Mouse (Mus musculus) large intestine, adult 2 months (tissue): ENCODE data around the gene Msx3. TPM values are rescaled to one million over a fixed set of nuclear protein-coding genes. Genes with fewer than 3 reads are reported as not detected.

Experiments used
- DNase-seq: peaks from one replicate; pipeline ENCODE4 v3.0.0-alpha.2; 2012; ENCODE audit warnings: low read depth, low spot score
- WGBS: fragments of 180-500 bp; shearing (Covaris S2); methylation state at CpG from one replicate; pipeline ENCODE4 v1.1.7; 2018; 5-methylcytosine and 5-hydroxymethylcytosine counted together
- polyA plus RNA-seq: library from polyadenylated mRNA; depleted of rRNA; stranded (reverse); fragments of >200 nt; gene quantifications from 2 replicates; pipeline ENCODE4 v1.2.3, GENCODE M21; 2012

Gene Msx3
- polyA plus RNA-seq, 1 experiment = not detected

DNA sequence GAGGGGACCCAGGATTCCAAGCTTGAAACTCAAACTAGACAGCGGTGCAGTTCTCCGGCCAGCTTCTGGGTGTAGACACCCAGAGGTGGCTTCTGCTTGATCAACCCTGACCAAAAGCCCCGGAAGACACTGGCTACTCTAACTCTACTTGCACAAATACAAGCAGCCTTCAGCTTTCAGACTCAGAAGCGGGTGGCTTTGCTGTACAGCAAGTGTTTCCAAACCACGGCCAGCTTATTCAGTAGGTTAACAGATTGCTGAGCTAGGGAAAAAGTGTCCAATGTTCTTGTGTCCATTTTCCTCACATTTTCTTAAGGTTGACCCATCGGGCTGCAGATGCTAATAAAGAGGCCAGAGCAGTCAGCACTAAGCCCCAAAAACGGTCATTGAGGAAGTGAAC is 9.6 kb upstream of the Msx3 start:
- DNase-seq = no peak
- 43% methylated on average over 7 of the region's 7 CpGs for WGBS

DNA sequence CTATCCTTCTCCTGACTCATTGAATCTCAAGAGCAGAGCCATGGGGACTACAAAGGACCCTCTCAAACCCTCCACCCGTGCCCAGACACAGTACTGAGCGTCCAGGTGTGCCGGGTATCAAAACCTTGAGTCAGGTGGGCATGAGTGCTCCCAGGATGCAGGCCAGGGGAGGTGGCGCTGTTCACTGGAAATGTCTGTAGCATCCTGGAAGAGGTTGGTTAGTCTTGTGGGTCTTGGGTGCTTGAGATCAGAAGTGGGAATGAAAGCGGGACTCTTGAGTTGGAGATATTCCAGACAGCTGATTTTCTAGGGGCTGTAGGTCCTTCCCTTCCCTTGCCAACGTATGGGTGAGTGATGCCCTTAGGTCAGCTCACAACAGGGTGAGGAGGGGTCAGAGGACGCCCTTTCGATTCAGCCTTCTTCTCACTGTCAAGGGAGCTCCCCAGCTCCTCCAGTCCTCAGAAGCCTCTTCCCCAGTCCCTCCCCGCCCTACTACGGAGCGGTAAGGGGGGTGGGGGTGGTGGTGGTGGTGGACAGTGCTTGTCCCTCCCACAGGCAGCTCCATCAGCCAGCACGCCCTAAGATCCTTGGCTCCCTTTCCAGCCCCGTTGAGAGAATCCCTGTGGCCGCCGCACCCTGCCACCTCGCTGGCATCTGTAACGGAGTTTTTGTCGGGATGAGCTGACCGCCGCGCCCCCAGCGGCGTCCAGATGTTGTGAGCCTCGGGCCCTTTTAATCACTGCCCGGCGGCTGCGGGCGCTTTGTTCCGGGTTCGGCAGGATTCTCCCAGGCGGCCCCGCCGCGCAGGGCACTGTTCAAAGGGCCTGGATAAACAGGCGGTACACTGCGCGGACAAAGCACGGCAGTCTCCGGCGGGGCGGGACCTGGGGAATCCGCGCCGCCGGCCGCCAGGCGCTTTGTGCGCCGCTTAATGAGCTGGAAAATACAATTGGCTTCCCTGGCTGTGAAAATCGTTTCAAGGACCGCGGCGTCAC is 8.8 kb upstream of the Msx3 start:
- WGBS = 6% methylated on average over 53 of the region's 53 CpGs

DNA sequence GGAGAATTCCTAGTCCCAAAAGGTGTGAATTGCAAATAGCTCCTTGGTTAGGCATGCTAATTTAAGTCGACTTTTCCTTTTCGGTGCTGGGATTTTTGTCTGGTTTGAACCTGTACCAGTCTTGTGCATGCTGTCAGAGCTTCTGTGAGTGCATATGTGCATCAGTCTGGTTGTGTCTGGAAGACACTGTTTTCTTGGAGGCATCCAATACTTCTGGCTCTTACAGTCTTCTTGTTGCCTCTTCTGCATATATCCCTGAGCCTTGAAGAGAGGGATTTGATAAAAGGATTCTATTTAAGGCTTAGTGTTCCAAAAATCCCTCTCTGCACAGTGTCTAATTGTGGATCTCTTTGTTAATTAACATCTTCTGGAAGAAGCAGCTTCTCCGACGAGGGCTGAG is 5.2 kb upstream of the Msx3 start:
- 80% methylated on average over 4 of the region's 4 CpGs for WGBS
- DNase-seq = no peak

More for the DNA sequence above, 8.8 kb upstream of the Msx3 start:
- DNase-seq = no peak

DNA sequence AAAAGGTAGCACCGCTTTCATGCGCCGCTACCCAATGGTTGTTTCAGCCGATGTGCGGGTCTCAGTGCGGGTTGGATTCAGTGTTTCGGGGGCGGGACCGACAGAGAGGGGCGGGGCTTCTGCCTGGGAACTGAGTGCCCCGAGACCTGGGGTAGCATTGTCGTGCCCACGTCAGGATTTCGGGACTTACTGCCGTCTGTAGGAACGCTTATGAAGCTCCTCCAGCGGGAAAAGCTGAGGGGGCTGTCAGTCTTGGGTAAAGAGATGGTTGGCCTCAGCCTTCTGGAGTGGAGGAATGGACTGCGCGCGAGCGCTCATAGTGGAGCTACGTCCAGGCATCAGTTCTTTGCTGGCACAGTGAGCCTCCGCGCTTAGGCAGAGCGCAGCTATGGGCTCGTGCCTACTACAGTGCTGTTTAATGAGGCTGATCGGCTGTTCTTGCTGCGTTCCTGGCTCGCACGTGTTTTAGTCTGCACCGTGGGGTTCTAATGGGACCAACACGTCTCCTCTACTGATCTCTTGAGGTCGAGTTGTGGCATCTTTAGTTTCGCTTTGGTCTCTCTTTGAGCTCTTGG is 313 bp upstream of the Msx3 start:
- WGBS = under 1% methylated on average over 34 of the region's 34 CpGs
- no peak for DNase-seq

DNA sequence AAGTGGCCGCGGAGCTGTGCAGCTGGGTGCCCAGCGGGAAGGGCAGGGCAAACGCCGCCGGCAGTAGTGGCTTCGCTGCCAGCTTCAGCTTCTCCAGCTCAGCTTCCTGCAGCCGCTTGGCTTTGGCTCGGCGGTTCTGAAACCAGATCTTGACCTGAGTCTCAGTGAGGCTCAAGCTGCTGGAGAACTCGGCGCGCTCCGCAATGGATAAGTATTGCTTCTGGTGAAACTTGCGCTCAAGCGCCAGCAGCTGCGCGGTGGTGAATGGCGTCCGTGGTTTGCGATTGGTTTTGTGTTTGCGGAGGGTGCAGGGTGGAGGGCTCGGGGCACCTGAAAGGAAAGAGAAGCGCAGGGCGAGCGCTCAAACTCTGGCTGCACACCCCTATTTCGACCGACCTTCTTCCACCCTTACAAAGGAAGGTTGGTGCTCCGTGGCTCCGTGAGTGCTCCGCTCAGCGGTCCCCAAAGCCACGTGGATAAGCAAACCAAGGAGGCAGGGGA is 1.0 kb downstream of the Msx3 start:
- WGBS = 1% methylated on average over 33 of the region's 33 CpGs
- no peak for DNase-seq

DNA sequence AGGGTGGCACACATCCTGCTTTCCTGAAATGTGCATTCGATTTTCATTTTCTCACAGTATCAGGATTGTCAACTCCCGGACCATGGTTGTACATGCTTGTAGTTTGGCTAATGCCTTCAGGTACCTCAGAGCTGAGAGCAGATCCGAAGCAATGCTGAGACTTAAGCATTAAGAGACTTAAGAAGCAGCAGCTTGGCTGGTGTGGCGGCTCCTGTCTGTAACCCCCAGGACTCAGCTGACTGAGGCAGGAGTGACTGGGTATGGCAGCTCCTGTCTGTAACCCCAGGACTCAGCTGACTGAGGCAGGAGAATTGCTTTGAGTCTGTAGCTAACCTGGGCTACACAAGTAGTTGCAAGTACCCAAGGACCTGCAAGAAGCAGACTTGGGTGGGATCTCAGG is 3.3 kb downstream of the Msx3 start:
- DNase-seq = no peak
- 75% methylated on average over 4 of the region's 4 CpGs for WGBS

DNA sequence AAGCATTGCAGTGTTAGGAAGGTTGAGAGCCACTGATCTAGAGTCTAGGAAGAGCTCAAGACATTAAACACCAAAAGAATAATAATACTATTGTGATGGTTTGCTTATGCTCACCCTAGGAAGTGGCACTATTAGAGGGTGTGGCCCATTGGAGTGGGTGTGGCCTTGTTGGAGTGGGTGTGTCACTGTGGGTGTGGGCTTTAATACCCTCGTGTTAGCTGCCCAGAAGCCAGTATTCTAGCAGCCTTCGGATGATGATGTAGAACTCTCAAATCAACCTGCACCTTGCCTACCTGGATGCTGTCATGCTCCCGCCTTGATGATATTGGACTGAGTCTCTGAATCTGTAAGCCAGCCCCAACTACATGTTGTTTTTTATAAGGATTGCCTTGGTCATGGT is 6.2 kb downstream of the Msx3 start:
- 46% methylated on average over 3 of the region's 3 CpGs for WGBS
- no peak for DNase-seq

DNA sequence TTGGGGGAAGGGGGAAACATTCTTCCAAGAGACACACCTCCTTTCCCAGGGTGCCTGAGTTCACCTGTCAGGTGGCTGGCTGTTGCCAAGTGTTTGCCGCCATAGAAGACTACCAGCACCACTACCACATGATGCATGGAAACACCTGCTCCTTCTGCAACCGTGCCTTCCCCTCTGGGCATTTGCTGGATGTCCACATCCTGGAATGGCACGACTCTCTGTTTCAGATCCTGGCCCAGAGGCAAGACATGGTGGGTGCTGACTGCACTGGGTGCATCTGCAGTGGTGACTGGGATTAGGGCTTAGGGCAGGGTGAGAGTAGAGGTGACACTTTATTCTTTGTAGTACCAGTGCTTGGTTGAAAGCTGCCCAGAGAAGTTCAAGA is 11.7 kb downstream of the Msx3 start:
- 26% methylated on average over 3 of the region's 3 CpGs for whole genome bisulfite sequencing
- no peak for DNase-seq

DNA sequence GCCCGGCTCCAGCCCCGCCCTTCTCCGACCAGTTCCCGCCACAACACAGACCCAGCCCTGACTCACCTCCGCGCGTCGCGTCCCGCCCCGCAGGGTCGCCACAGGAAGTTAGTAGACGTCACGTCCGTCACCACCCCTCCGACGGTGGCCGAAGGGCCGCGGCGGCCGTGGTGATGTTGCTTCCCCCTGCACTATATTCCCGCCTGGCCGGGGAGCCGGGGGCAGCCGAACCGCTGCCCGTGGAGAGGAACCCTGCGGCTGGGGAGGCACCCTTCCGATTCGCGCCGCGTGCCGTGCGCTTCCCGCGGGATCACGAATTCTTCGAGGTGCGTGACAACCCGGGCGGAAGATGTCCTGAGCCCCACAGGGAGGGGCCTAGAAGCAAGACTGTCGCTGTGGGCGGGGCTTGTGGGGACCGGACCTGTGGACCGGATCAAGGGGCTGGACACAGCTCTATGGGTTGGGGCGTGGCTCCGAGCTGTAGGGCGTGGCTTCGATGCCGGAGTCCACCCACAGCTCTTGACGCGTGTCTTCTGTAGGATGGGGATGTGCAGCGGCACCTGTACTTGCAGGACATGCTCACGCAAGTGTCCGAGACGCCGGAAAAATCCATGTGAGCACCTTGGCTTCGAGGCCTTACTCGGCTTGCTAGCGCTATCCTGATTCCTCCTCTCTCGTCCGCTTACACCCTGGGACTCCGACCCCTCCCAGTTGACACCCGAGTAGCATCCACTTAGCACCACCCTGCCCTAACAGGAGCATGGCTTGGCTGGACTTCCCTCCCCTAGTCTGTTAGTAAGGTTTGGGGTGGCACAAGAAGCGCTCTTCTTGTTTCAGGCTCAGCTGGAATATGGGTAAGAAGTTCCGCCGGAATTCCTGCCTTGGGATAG is 12.4 kb downstream of the Msx3 start, which contains the start of the genes Zfp511 and Tubgcp2:
Gene Zfp511, plus strand, starts transcription at position 111 of the 890 bp plus-strand sequence.
Gene Tubgcp2, minus strand, starts transcription at position 389 of the 890 bp plus-strand sequence.
- peak; percentile 89 for DNase-seq
- 1% methylated on average over 69 of the region's 69 CpGs for WGBS

DNA sequence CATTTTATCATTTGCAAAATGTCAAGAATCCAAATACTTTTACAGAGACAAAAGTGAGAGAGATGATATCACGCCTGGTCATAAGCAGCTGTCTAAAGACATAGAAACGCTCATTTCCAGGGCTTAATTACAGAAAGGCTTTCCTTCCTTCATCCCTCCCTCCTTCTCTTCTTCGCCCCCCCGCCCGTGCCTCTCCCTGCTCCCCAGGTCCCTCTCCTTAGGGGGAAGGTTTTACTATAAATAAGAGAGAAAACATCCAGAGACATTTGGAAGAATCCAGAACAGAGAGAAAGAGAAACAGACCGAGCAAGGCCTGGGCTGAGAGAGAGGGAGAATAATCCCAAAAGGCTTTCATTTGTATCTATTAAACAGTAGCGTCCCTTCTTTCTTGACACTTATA is 13.4 kb downstream of the Msx3 start:
- WGBS = 6% methylated on average over 7 of the region's 7 CpGs
- no peak for DNase-seq

DNA sequence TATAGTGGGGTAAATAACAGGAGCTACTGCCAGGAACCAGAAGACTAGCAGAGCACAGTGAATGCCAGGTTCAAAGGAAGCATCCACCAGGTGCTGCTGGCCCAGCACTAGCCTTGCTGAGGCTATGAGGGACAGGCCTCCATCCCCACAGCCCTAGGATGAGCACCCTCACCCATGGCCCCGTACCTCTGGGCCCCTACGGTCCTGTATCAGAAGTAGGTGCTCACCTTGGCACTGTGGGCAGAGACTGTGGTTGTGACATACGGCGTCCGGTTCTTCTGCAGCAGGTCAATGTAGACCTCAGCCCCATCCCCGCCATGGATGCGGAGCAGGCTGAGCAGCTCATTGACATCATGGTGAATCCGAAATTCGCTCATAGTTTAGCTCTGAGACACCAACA is 15.5 kb downstream of the Msx3 start:
- 96% methylated on average over 9 of the region's 9 CpGs for WGBS
- DNase-seq = no peak

DNA sequence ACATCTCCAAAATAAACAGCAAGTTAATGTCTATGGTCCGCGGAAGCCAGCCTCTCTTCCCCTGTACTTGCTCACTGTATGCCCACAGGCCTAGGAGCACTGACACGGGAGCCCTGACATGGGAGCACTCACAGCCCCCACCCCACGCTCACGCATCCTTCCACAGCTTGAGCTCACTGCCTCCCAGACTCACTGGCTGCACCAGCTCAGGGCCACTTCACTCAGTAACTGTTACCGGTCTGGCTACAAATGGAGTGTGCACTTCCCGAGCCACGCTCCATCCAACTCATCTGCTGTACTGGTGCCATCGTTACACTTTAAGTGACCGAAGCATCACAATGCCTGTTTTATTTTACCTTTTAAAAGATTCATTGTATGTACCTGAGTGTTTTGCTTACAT is 16.5 kb downstream of the Msx3 start:
- WGBS = 96% methylated on average over 10 of the region's 10 CpGs

DNA sequence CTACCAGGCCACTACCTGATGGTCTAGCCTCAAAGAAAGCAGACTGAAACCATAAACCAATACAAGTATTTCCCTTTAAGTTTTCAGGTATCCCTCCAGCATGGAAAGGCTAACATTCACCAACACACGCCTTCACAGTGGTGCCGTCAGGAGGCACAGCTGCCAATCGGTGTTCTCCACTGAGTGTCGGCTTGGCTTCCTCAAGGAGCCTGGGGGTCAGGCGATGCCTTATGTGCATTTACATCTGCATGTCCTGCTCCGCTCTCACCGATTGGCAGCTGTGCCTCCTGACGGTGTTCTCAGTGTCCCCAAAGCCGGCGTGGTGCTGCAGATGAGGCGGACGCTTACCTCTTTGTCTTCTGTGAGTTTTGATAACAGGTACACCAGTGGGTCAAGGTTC is 17.1 kb downstream of the Msx3 start:
- DNase-seq = no peak
- 96% methylated on average over 12 of the region's 12 CpGs for WGBS

More for the DNA sequence above, 16.5 kb downstream of the Msx3 start:
- no peak for DNase-seq

DNA sequence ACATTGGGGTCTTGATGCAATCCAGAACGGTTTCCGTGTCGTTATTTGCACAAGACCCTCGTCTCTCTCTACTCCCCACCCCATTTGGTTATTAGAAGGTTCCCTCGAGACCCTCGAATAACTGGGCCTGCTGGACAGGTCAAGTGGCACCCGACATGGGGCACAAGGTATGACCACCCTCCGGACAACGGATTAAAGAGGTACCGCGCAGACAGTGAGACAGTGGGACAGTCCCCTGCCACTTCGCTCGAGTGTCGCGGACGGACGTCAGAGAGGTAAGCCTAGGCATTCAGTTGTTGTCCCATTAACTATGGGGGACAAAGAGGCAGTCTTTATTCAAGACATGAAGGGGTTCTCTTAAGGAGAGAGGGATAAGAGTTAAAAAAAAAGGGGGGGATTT is 37.6 kb downstream of the Msx3 start:
- no peak for DNase-seq
- WGBS = 97% methylated on average over 17 of the region's 17 CpGs

DNA sequence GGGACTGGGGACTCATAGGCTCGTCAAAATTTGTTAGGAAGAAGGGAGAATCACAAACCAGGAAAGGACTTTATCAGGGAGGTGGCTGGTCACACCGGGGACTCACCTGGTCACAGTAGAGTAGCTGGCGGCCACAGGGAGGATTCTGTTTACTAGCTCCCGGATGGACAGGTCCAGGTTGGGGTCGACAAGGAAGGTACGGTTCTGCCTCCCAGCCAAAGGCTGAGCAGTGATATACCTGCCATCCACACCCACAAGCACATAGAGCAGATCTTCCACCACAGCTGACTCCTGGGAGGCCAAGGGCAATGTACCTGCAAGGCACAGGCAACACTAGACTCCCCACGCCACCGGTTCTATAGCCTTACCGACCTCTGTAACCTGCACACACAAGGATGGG is 41.1 kb downstream of the Msx3 start:
- WGBS = 70% methylated on average over 9 of the region's 9 CpGs
- DNase-seq = no peak

DNA sequence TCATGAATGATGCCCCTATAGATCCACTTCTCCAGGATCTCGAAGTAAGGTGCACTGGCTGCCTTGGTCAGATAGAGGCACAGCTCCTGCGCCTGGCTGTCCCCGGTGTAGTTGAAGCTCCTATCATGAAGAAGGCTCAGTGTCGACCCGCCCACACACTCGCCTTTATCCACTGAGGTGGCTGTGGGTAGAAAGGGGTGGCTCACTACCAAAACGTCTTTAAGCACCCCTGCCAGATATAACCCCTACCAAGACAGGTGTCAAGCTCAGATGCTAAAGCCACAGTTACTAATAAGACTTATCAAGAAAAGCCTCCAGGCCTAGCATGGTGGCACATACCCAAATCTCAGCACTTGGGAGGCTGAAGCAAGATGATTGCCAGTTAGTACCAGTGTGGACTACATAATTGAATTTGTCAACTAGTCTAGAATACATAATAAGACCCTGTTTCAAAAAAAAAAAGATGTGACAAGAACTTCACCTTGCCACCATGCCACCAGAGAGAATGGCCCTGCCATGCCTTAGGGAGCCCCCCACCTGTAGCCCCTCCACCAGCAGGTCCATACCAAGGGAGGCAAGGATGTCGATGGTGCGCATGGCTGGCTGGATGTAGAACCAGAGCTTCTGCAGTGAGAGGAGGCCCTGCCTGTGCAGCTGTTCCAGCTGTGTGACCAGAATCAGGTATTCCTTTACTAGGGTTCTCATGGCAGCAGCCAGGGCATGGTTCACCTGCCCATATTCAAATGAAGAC is 41.9 kb downstream of the Msx3 start:
- WGBS = 95% methylated on average over 9 of the region's 9 CpGs
- DNase-seq = no peak

DNA sequence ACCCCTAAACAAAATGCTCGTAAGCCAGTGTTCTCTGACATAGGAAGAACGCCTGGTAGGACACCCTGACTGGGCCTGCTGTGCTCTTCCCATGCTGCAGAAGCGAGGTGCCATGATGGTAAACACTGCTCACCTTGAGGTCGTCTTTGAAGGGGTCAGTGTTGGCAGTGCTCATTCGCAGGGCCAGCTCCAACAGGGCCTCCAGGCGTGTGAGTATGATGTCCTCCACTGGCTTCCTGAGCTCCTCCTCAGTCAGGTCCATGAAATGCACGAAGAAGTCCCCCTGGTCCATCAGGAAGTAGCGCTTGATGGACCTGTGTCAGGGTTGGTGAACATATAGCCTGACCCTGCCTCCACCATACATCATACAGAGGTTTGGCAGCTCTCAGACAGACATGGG is 44.2 kb downstream of the Msx3 start:
- WGBS = 89% methylated on average over 8 of the region's 8 CpGs
- no peak for DNase-seq

DNA sequence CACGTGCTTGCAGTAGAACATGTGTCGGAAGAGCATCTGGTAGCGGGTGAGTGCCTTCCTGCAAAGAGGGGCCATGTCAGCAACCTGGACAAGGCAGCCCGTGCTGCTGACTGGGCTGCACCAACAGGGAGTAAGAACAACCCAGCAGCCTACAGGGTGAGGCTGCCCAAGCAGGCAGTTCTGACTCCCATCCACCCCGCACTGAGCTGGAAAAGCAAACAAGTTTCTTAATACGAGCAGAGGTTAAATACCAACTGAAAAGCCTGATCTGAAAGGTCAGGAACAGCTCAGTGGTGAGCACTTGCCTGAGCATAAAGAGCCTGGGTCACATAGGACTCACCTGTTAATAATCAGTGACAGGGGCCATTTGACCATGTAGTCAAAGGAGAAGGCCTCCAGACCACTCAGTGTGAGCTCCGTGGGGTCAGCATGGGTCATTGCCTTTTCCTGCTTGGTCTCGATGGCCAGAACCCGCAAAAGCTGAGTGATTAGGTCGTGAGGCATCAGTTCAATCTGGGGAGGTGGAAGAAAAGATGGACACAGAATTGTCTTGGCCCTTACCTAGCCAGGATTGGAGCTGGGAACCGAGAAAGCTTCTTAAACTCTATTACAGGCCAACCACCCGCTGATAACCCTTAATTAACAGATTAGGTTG is 47.7 kb downstream of the Msx3 start:
- WGBS = 86% methylated on average over 12 of the region's 12 CpGs
- no peak for DNase-seq
